Mouse (Mus musculus): Measurements from ENCODE around the gene Arpc3. TPM values are rescaled to one million over a fixed set of nuclear protein-coding genes. Genes with fewer than 3 reads are reported as not detected.

Arpc3 gene
- polyA plus RNA-seq, 1 experiment from 2014 or later, result 168 TPM

DNA sequence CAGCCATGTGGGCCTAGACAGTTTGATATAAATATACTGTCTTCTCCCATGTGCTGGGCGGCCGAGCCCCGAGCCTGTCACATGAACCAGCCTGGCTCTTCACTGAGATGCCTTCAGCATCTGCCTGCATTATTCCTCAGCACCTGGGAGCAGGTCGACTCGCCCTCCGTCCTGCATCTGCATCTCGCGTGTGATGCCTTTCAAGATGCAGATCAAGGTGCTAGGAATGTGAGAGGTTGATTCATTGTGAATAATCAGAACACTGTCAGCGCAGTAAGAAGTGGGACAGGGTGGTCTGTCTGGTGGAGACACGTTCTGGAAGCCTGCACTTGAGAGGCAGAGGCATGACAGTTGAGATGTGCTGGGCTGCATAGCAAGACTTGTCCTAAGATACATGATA, 52.8 kb downstream of the Arpc3 start:
- Histone ChIP-seq H3K27ac (ENCODE audit: low read length) (no peak overlapping the region), H3K4me3 (ENCODE audit: low read depth, low read length) (no peak overlapping the region), H3K36me3 (ENCODE audit: control insufficient read depth, insufficient read depth, low read length) (peaks cover 48% of the 10 kb centered on the region), H3K4me2 (ENCODE audit: low read length) (no peak overlapping the region), H3K4me1 (ENCODE audit: control insufficient read depth, insufficient read depth, low read length) (no peaks in the 10 kb centered on the region), H3K9ac (ENCODE audit: low read depth, low read length) (no peak overlapping the region), H3K9me3 (replicated peaks; ENCODE audit: control insufficient read depth, low read length, poor library complexity, severe bottlenecking) (no peaks in the 10 kb centered on the region), H3K27me3 (ENCODE audit: control insufficient read depth, insufficient read depth, low read depth, low read length) (no peaks in the 10 kb centered on the region)
- ATAC-seq, result no peak
- 92% methylated on average over 10 of the region's 10 CpGs for WGBS

DNA sequence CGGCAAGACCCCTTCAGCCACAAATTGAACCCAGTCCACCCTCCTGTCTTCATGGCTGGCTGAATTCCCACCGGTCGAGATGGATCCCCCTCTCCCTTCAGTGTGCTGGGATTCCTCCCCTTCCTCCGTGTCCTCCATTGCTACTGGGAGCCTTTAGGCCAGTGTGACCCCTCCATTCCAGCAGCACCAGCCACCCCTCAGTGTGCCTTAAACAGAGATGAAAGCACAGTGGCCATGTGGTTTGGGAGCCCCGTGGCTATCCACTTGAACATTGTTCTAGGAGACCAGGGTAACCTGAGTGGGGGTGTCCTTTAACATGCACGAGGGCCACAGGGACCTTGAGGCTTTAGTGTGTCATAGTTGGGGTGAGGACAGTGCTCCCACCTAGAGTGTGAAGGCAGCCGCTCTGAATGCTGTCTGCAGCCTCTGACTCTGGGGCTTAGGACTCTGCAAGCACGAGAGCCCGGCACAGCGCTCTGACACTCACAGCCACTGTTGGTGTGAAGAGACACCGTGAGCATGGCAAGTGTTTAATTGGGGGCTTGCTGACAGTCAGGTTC, 53.5 kb downstream of the Arpc3 start:
- no peaks in the 10 kb centered on the region for H3K9me3 ChIP-seq (replicated peaks; ENCODE audit: control insufficient read depth, low read length, poor library complexity, severe bottlenecking)
- no peak overlapping the region for H3K4me3 ChIP-seq (ENCODE audit: low read depth, low read length)
- no peak overlapping the region for H3K4me2 ChIP-seq (ENCODE audit: low read length)
- no peak for ATAC-seq
- H3K36me3 ChIP-seq (ENCODE audit: control insufficient read depth, insufficient read depth, low read length), result peaks cover 43% of the 10 kb centered on the region
- no peak overlapping the region for H3K27ac ChIP-seq (ENCODE audit: low read length)
- H3K27me3 ChIP-seq (ENCODE audit: control insufficient read depth, insufficient read depth, low read depth, low read length), result no peaks in the 10 kb centered on the region
- 93% methylated on average over 11 of the region's 11 CpGs for WGBS
- H3K4me1 ChIP-seq (ENCODE audit: control insufficient read depth, insufficient read depth, low read length), result no peaks in the 10 kb centered on the region
- no peak overlapping the region for H3K9ac ChIP-seq (ENCODE audit: low read depth, low read length)

DNA sequence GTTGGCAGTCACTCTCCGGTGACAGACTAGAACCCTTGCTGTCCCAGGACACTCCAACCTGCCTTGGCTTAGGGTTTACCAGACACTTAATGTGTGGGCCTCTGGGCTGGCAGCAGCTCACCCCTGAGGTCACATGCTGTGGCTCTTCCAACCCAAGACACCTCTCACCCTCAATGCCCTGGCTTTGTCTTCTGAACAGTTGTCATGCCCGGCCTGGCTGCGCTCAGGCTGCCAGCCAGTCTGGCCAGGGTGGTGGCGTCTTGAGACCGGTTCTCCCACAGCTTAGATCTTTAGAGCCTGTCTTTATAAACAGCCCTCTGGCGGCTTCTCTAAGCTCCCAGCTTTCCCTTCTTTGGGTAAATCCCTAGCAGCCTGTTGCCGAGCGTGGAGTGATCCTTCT, 56.2 kb downstream of the Arpc3 start:
- no peak for ATAC-seq
- Histone ChIP-seq H3K9me3 (replicated peaks; ENCODE audit: control insufficient read depth, low read length, poor library complexity, severe bottlenecking) (no peaks in the 10 kb centered on the region), H3K36me3 (ENCODE audit: control insufficient read depth, insufficient read depth, low read length) (peaks cover 23% of the 10 kb centered on the region), H3K9ac (ENCODE audit: low read depth, low read length) (no peak overlapping the region), H3K4me2 (ENCODE audit: low read length) (no peak overlapping the region), H3K27me3 (ENCODE audit: control insufficient read depth, insufficient read depth, low read depth, low read length) (no peaks in the 10 kb centered on the region), H3K4me1 (ENCODE audit: control insufficient read depth, insufficient read depth, low read length) (no peaks in the 10 kb centered on the region), H3K27ac (ENCODE audit: low read length) (0 out of 2 replicates have a peak overlapping the region, but pooled peaks have one; percentile 11), H3K4me3 (ENCODE audit: low read depth, low read length) (no peak overlapping the region)
- 80% methylated on average over 8 of the region's 8 CpGs for WGBS

DNA sequence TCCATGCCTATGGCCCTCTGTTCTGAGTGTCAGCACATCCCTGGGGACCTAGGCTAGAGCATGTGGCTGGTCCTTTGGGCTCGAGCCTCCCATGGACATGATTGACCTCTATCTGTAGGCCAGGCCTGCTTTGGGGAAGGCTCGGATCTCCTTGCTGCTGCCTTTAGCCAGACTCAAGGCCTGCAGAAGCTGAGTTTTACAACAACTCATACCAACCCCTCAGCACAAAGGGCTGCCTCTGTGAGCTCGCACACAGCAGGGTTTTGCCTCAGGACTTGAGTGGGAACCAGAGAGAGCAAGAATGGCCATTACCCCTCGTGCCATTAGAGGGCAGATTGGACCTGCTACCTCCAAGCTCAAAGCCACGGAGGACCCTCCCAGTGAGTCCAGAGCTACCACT, 57.2 kb downstream of the Arpc3 start:
- H3K4me1 ChIP-seq (ENCODE audit: control insufficient read depth, insufficient read depth, low read length), result no peaks in the 10 kb centered on the region
- no peak overlapping the region for H3K27ac ChIP-seq (ENCODE audit: low read length)
- no peak overlapping the region for H3K4me2 ChIP-seq (ENCODE audit: low read length)
- no peaks in the 10 kb centered on the region for H3K9me3 ChIP-seq (replicated peaks; ENCODE audit: control insufficient read depth, low read length, poor library complexity, severe bottlenecking)
- 80% methylated on average over 5 of the region's 5 CpGs for WGBS
- ATAC-seq, result no peak
- H3K27me3 ChIP-seq (ENCODE audit: control insufficient read depth, insufficient read depth, low read depth, low read length), result no peaks in the 10 kb centered on the region
- H3K4me3 ChIP-seq (ENCODE audit: low read depth, low read length), result no peak overlapping the region
- H3K36me3 ChIP-seq (ENCODE audit: control insufficient read depth, insufficient read depth, low read length), result peaks cover 25% of the 10 kb centered on the region
- no peak overlapping the region for H3K9ac ChIP-seq (ENCODE audit: low read depth, low read length)

DNA sequence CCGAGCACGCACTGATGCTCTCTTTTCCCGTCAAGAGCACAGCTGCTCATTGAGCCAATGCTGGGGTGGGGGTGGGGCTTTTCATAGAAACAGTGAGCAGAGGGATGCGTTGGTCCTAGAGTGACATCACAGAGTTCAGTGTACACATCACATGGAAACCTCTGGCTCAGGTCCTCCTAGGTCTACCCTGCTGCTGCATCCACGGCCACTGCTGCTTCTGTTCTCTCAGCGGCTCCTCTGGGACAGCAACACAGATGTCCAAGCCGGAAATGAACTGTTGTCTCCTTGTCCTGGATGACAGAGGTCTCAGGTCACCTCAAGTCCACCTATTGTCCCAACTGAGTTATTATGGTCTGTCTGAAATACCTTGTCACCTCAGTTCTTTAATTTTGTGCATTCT, 58.3 kb downstream of the Arpc3 start:
- H3K9me3 ChIP-seq (replicated peaks; ENCODE audit: control insufficient read depth, low read length, poor library complexity, severe bottlenecking), result no peaks in the 10 kb centered on the region
- ATAC-seq, result no peak
- no peak overlapping the region for H3K27ac ChIP-seq (ENCODE audit: low read length)
- 38% methylated on average over 7 of the region's 7 CpGs for WGBS
- H3K9ac ChIP-seq (ENCODE audit: low read depth, low read length), result no peak overlapping the region
- H3K4me2 ChIP-seq (ENCODE audit: low read length), result no peak overlapping the region
- peaks cover 27% of the 10 kb centered on the region for H3K36me3 ChIP-seq (ENCODE audit: control insufficient read depth, insufficient read depth, low read length)
- no peaks in the 10 kb centered on the region for H3K4me1 ChIP-seq (ENCODE audit: control insufficient read depth, insufficient read depth, low read length)
- H3K4me3 ChIP-seq (ENCODE audit: low read depth, low read length), result no peak overlapping the region
- no peaks in the 10 kb centered on the region for H3K27me3 ChIP-seq (ENCODE audit: control insufficient read depth, insufficient read depth, low read depth, low read length)

DNA sequence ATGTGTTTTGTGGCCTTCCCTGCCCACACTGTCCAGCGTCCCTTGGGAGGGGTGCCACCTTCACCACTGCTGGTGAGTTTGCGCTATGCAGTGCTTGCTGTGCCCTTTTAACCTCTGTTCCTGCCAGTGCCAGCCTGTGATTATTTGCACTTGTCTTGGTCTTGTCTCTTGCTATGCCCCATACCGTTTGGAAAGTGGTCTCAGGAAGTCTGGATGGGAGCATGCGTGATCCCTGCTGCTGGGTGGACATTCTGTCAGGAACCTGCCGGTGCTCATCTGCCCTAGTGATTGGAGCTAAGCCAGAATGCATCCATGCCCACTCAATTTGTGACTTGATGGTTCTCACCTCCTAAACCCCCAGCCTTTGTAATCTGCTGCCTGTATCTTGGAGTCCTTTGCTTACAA, 59.2 kb downstream of the Arpc3 start:
- ATAC-seq, result no peak
- Histone ChIP-seq H3K4me3 (ENCODE audit: low read depth, low read length) (no peak overlapping the region), H3K36me3 (ENCODE audit: control insufficient read depth, insufficient read depth, low read length) (peaks cover 33% of the 10 kb centered on the region), H3K9me3 (replicated peaks; ENCODE audit: control insufficient read depth, low read length, poor library complexity, severe bottlenecking) (no peaks in the 10 kb centered on the region), H3K27me3 (ENCODE audit: control insufficient read depth, insufficient read depth, low read depth, low read length) (no peaks in the 10 kb centered on the region), H3K27ac (ENCODE audit: low read length) (no peak overlapping the region), H3K4me1 (ENCODE audit: control insufficient read depth, insufficient read depth, low read length) (no peaks in the 10 kb centered on the region), H3K9ac (ENCODE audit: low read depth, low read length) (no peak overlapping the region), H3K4me2 (ENCODE audit: low read length) (no peak overlapping the region)
- 73% methylated on average over 5 of the region's 5 CpGs for WGBS

DNA sequence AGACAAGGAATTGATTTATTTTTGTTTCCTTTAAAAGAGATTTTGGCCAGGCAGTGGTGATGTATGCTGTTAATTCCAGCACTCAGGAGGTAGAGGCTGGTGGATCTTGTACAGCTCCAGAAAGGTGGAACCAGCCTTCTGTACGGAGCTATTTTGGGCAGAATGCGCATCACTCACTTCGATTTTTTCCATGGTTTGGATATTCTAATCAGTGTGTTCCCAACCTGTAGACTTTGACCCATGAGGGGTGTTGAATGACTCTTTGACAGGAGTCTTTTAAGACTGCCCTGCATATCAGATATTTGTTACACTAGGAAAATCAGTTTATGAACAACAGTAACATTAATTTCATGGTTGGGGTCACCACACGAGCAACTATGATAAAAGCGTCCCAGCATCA, 59.6 kb downstream of the Arpc3 start:
- no peak for ATAC-seq
- WGBS, result 92% methylated on average over 5 of the region's 5 CpGs
- peaks cover 33% of the 10 kb centered on the region for H3K36me3 ChIP-seq (ENCODE audit: control insufficient read depth, insufficient read depth, low read length)

DNA sequence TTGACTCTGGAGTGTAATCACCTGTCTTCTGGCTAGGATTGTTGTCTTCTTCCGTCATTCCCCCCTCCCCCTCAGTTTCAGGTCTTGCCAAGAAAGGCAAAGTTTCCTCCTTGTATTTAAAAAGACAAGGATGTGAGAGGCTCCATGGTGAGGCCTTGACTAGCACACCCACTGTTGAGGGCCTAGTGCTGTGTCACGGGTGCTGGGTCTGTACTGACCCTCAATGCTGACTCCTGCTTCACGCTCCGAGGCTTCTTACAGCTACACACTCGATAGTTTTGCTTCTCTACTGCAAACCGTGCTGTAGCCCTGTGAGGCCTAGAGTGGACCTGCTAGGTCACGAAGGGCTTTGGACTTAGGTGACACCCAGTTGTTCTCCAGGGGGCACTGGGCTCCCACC, 60.5 kb downstream of the Arpc3 start:
- 83% methylated on average over 7 of the region's 7 CpGs for WGBS
- no peak overlapping the region for H3K4me3 ChIP-seq (ENCODE audit: low read depth, low read length)
- no peaks in the 10 kb centered on the region for H3K9me3 ChIP-seq (replicated peaks; ENCODE audit: control insufficient read depth, low read length, poor library complexity, severe bottlenecking)
- H3K4me1 ChIP-seq (ENCODE audit: control insufficient read depth, insufficient read depth, low read length), result no peaks in the 10 kb centered on the region
- H3K9ac ChIP-seq (ENCODE audit: low read depth, low read length), result no peak overlapping the region
- no peak overlapping the region for H3K27ac ChIP-seq (ENCODE audit: low read length)
- no peak overlapping the region for H3K4me2 ChIP-seq (ENCODE audit: low read length)
- ATAC-seq, result no peak
- peaks cover 33% of the 10 kb centered on the region for H3K36me3 ChIP-seq (ENCODE audit: control insufficient read depth, insufficient read depth, low read length)
- H3K27me3 ChIP-seq (ENCODE audit: control insufficient read depth, insufficient read depth, low read depth, low read length), result no peaks in the 10 kb centered on the region

More for the DNA sequence above, 59.6 kb downstream of the Arpc3 start:
- Histone ChIP-seq H3K27me3 (ENCODE audit: control insufficient read depth, insufficient read depth, low read depth, low read length) (no peaks in the 10 kb centered on the region), H3K9me3 (replicated peaks; ENCODE audit: control insufficient read depth, low read length, poor library complexity, severe bottlenecking) (no peaks in the 10 kb centered on the region), H3K9ac (ENCODE audit: low read depth, low read length) (no peak overlapping the region), H3K4me2 (ENCODE audit: low read length) (no peak overlapping the region), H3K4me3 (ENCODE audit: low read depth, low read length) (no peak overlapping the region), H3K27ac (ENCODE audit: low read length) (no peak overlapping the region), H3K4me1 (ENCODE audit: control insufficient read depth, insufficient read depth, low read length) (no peaks in the 10 kb centered on the region)

DNA sequence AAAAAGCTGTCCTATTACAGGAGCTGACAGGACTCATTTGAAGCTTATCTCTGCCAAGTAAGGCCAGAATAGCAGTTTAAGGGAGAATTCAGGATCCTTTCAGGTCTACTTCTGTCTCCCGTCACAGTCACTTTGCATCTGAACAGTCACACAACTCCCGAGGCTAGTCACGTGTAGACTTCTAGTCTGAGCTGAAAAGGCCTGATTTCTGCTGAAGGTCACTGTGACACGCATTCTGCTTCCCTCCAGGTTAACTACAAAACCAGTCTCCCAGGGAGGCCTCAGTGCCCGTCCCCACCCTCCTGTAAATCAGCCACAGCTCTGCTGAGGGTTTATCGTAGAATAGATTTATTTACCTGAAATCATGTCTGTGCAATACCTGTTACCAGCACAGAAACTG, 61.5 kb downstream of the Arpc3 start:
- no peaks in the 10 kb centered on the region for H3K9me3 ChIP-seq (replicated peaks; ENCODE audit: control insufficient read depth, low read length, poor library complexity, severe bottlenecking)
- no peak overlapping the region for H3K4me3 ChIP-seq (ENCODE audit: low read depth, low read length)
- H3K36me3 ChIP-seq (ENCODE audit: control insufficient read depth, insufficient read depth, low read length), result peaks cover 41% of the 10 kb centered on the region
- H3K27ac ChIP-seq (ENCODE audit: low read length), result no peak overlapping the region; the same call in 1 of the 2 replicates
- H3K4me2 ChIP-seq (ENCODE audit: low read length), result no peak overlapping the region
- no peaks in the 10 kb centered on the region for H3K4me1 ChIP-seq (ENCODE audit: control insufficient read depth, insufficient read depth, low read length)
- H3K27me3 ChIP-seq (ENCODE audit: control insufficient read depth, insufficient read depth, low read depth, low read length), result no peaks in the 10 kb centered on the region
- 71% methylated on average over 6 of the region's 6 CpGs for WGBS
- ATAC-seq, result no peak
- no peak overlapping the region for H3K9ac ChIP-seq (ENCODE audit: low read depth, low read length)
